Comparison of ENCODE assay signal across 21 mouse cellular contexts in the genomic region with DNA sequence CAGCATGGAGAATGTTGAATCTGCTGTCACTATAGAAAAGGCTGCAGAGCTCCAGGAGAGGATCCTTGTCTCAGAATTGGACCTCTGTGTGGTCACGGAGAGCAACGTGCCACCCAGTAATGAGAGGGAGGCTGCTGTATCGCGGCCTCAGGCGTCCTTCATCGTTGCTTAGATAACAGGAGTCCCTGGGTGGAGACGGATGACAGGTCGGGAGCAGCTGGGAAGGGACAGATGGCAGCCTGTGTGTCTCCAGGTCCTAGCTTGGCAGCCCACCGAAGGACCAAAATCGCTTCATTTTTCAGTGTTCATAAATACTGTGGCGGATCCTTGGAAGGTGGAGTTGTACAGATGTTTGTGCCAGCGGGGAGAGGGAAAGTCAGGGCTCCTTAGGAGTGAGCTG. TPM values are rescaled to one million over a fixed set of nuclear protein-coding genes. Genes with fewer than 3 reads are reported as not detected.
A peak's percentile ranks its signal among the peaks of the same experiment; 100 is the strongest.
DNase-seq lines count a peak whose midpoint lies in the region; ATAC-seq and TF ChIP-seq lines count a peak whose summit lies in the region.
"Had no signal": no experiment of that assay in that cellular context is flagged by ENCODE, and none has a peak within 500 bp of the region (broad histone marks: within the 10 kb centered on the region; RNA-seq: fewer than 3 reads in every experiment).

No protein-coding gene starts in this region.

- no peaks in the 10 kb centered on the region for H3K9me3 ChIP-seq in forebrain, embryonic 15.5 days
- H3K9me3 ChIP-seq in forebrain, embryonic 13.5 days (replicated peaks) = no peaks in the 10 kb centered on the region
- no peaks in the 10 kb centered on the region for H3K9me3 ChIP-seq in midbrain, embryonic 14.5 days (ENCODE audit: control insufficient read depth, low read length)
- H3K9me3 ChIP-seq in midbrain, embryonic 10.5 days (replicated peaks) = no peaks in the 10 kb centered on the region
- H3K9me3 ChIP-seq in kidney, embryonic 14.5 days (ENCODE audit: control insufficient read depth, low read length) = no peaks in the 10 kb centered on the region
- H3K9me3 ChIP-seq: embryonic facial prominence, embryonic 13.5 days; forebrain, embryonic 10.5 days; limb, embryonic 12.5 days had no signal

- no peaks in the 10 kb centered on the region for H3K27me3 ChIP-seq in forebrain, embryonic 15.5 days
- no peaks in the 10 kb centered on the region for H3K27me3 ChIP-seq in forebrain, embryonic 13.5 days
- no peaks in the 10 kb centered on the region for H3K27me3 ChIP-seq in midbrain, embryonic 14.5 days (ENCODE audit: control insufficient read depth, insufficient read depth, low read length)
- no peaks in the 10 kb centered on the region for H3K27me3 ChIP-seq in midbrain, embryonic 10.5 days (ENCODE audit: low read depth, poor library complexity, severe bottlenecking)
- H3K27me3 ChIP-seq in kidney, embryonic 14.5 days (ENCODE audit: control insufficient read depth, insufficient read depth, low read length) = no peaks in the 10 kb centered on the region
- H3K27me3 ChIP-seq: embryonic facial prominence, embryonic 13.5 days; limb, embryonic 12.5 days; Patski had no signal

- ATAC-seq in forebrain, embryonic 15.5 days (replicated peaks) = no peak
- ATAC-seq in forebrain, embryonic 13.5 days = no peak
- ATAC-seq in midbrain, embryonic 14.5 days (ENCODE audit: low FRiP score, low TSS enrichment) = no peak
- no peak for ATAC-seq in kidney, embryonic 14.5 days (ENCODE audit: low FRiP score, low TSS enrichment)
- ATAC-seq: Patski had no signal

- H3K4me2 ChIP-seq in forebrain, embryonic 15.5 days (replicated peaks) = no peak overlapping the region
- no peak overlapping the region for H3K4me2 ChIP-seq in forebrain, embryonic 13.5 days
- no peak overlapping the region for H3K4me2 ChIP-seq in midbrain, embryonic 14.5 days (ENCODE audit: low read length)
- H3K4me2 ChIP-seq in kidney, embryonic 14.5 days (replicated peaks; ENCODE audit: low read depth, low read length) = no peak overlapping the region
- H3K4me2 ChIP-seq: embryonic facial prominence, embryonic 13.5 days; limb, embryonic 12.5 days; midbrain, embryonic 11.5 days had no signal

- no peaks in the 10 kb centered on the region for H3K36me3 ChIP-seq in forebrain, embryonic 15.5 days
- H3K36me3 ChIP-seq in forebrain, embryonic 13.5 days (ENCODE audit: poor library complexity, severe bottlenecking) = peaks cover 22% of the 10 kb centered on the region; the same call in 1 of the 2 replicates
- H3K36me3 ChIP-seq in midbrain, embryonic 14.5 days (ENCODE audit: control insufficient read depth, insufficient read depth, low read length) = peaks cover 13% of the 10 kb centered on the region; the same call in 1 of the 2 replicates
- peaks cover 58% of the 10 kb centered on the region for H3K36me3 ChIP-seq in midbrain, embryonic 10.5 days
- peaks cover 24% of the 10 kb centered on the region; the same call in 1 of the 2 replicates for H3K36me3 ChIP-seq in kidney, embryonic 14.5 days (ENCODE audit: control insufficient read depth, insufficient read depth, low read length)

- 0 out of 2 replicates have a peak overlapping the region, but pooled peaks have one; percentile 2 for H3K27ac ChIP-seq in forebrain, embryonic 15.5 days (replicated peaks)
- no peak overlapping the region; the same call in none of the 2 replicates for H3K27ac ChIP-seq in forebrain, embryonic 13.5 days
- no peak overlapping the region for H3K27ac ChIP-seq in midbrain, embryonic 14.5 days (replicated peaks; ENCODE audit: low read depth, low read length)
- H3K27ac ChIP-seq in midbrain, embryonic 10.5 days (replicated peaks) = no peak overlapping the region
- no peak overlapping the region for H3K27ac ChIP-seq in kidney, embryonic 14.5 days (ENCODE audit: low read depth, low read length)
- H3K27ac ChIP-seq: embryonic facial prominence, embryonic 13.5 days; forebrain, embryonic 10.5 days; gastrocnemius, adult 2 months; heart, adult 2 months; left cerebral cortex, adult 2 months; limb, embryonic 12.5 days; liver, embryonic 14.5 days had no signal

- H3K4me3 ChIP-seq in forebrain, embryonic 15.5 days = no peak overlapping the region
- H3K4me3 ChIP-seq in forebrain, embryonic 13.5 days = no peak overlapping the region
- H3K4me3 ChIP-seq in midbrain, embryonic 14.5 days (replicated peaks; ENCODE audit: low read depth, low read length) = no peak overlapping the region
- H3K4me3 ChIP-seq in midbrain, embryonic 10.5 days = no peak overlapping the region
- H3K4me3 ChIP-seq in kidney, embryonic 14.5 days (ENCODE audit: low read length) = no peak overlapping the region
- no peak overlapping the region for H3K4me3 ChIP-seq in lung, adult 2 months (replicated peaks; ENCODE audit: extremely low read depth, low read depth, low read length)
- H3K4me3 ChIP-seq: embryonic facial prominence, embryonic 13.5 days; forebrain, embryonic 10.5 days; gastrocnemius, adult 2 months; heart, adult 2 months; left cerebral cortex, adult 2 months; limb, embryonic 12.5 days had no signal

- 0 out of 2 replicates have a peak, but pooled peaks cover 11% of the 10 kb centered on the region for H3K4me1 ChIP-seq in forebrain, embryonic 15.5 days
- no peaks in the 10 kb centered on the region for H3K4me1 ChIP-seq in forebrain, embryonic 13.5 days
- H3K4me1 ChIP-seq in midbrain, embryonic 14.5 days (ENCODE audit: control insufficient read depth, insufficient read depth, low read length) = no peaks in the 10 kb centered on the region
- H3K4me1 ChIP-seq in midbrain, embryonic 10.5 days = no peaks in the 10 kb centered on the region
- H3K4me1 ChIP-seq in kidney, embryonic 14.5 days (ENCODE audit: control insufficient read depth, insufficient read depth, low read length) = no peaks in the 10 kb centered on the region
- H3K4me1 ChIP-seq in lung, adult 2 months (ENCODE audit: control insufficient read depth, insufficient read depth, low read length) = no peaks in the 10 kb centered on the region
- H3K4me1 ChIP-seq: forebrain, embryonic 10.5 days had no signal

- H3K9ac ChIP-seq in forebrain, embryonic 15.5 days (replicated peaks) = no peak overlapping the region
- no peak overlapping the region for H3K9ac ChIP-seq in forebrain, embryonic 13.5 days
- H3K9ac ChIP-seq in midbrain, embryonic 14.5 days (replicated peaks; ENCODE audit: low read length) = no peak overlapping the region
- H3K9ac ChIP-seq in kidney, embryonic 14.5 days (ENCODE audit: low read depth, low read length) = no peak overlapping the region
- H3K9ac ChIP-seq: embryonic facial prominence, embryonic 13.5 days; limb, embryonic 12.5 days; liver, embryonic 14.5 days had no signal

- no peak for TF ChIP-seq CTCF in lung, adult 2 months (IDR thresholded peaks at IDR 0.05; ENCODE audit: insufficient read depth, low read length)

- WGBS in forebrain, embryonic 15.5 days = 70% methylated on average over 12 of the region's 12 CpGs
- WGBS in forebrain, embryonic 13.5 days = 82% methylated on average over 12 of the region's 12 CpGs
- WGBS in midbrain, embryonic 14.5 days = 62% methylated on average over 12 of the region's 12 CpGs
- WGBS in midbrain, embryonic 10.5 days = 87% methylated on average over 12 of the region's 12 CpGs
- WGBS in kidney, embryonic 14.5 days = 82% methylated on average over 12 of the region's 12 CpGs
- 73% methylated on average over 12 of the region's 12 CpGs for WGBS in lung, adult 2 months

- TF ChIP-seq POLR2A in lung, adult 2 months (IDR thresholded peaks at IDR 0.05; ENCODE audit: borderline replicate concordance, extremely low read depth, low read depth, low read length) = no peak

- peak; percentile 17 for DNase-seq in midbrain, embryonic 14.5 days
- no peak for DNase-seq in midbrain, embryonic 10.5 days (ENCODE audit: low spot score)
- peak; percentile 86 for DNase-seq in cerebellum, adult 9-11 months
- DNase-seq in mesoderm, embryonic 11.5 days (ENCODE audit: low read depth, low spot score) = peak; percentile 23
- DNase-seq in lung, adult 2 months = no peak
- DNase-seq: gastrocnemius, adult 2 months; heart, adult 2 months; kidney, adult 2 months; lung, postnatal 10 days; right cerebral cortex, postnatal 4 days; thymus, adult 18-20 months had no signal

RNA-seq across cellular contexts. Expression of a gene that starts 24.5 kb away (rescaled TPM):
- 39.8 and 46.6 TPM in 2 replicates for polyA plus RNA-seq in forebrain, embryonic 15.5 days (2015; fragmentation: Nextera tagmentation; extraction: Ambion mirVana)
- 44.9 and 49.2 TPM in 2 replicates for polyA plus RNA-seq in forebrain, embryonic 13.5 days (2015; fragmentation: Nextera tagmentation; extraction: Ambion mirVana)
- 36.5 and 38.2 TPM in 2 replicates for polyA plus RNA-seq in midbrain, embryonic 14.5 days (2014; fragmentation: Nextera tagmentation; extraction: Ambion mirVana)
- 73.9 and 79.9 TPM in 2 replicates for polyA plus RNA-seq in midbrain, embryonic 10.5 days (2016; fragmentation: Nextera tagmentation; extraction: Ambion mirVana)
- 53.6 and 70.3 TPM in 2 replicates for polyA plus RNA-seq in kidney, embryonic 14.5 days (2014; fragmentation: Nextera tagmentation; extraction: Ambion mirVana)
- polyA plus RNA-seq in lung, adult 2 months (2012; rRNA removed) = 7.4 and 9.5 TPM in 2 replicates

RNA-seq across cellular contexts. Expression of a gene that starts 24.6 kb away (rescaled TPM):
- polyA plus RNA-seq in forebrain, embryonic 15.5 days (2015; fragmentation: Nextera tagmentation; extraction: Ambion mirVana) = 51.3 and 56.3 TPM in 2 replicates
- 47.6 and 49.4 TPM in 2 replicates for polyA plus RNA-seq in forebrain, embryonic 13.5 days (2015; fragmentation: Nextera tagmentation; extraction: Ambion mirVana)
- polyA plus RNA-seq in midbrain, embryonic 14.5 days (2014; fragmentation: Nextera tagmentation; extraction: Ambion mirVana) = 57.3 and 62.2 TPM in 2 replicates
- 53.2 and 54.4 TPM in 2 replicates for polyA plus RNA-seq in midbrain, embryonic 10.5 days (2016; fragmentation: Nextera tagmentation; extraction: Ambion mirVana)
- 57.5 and 59.1 TPM in 2 replicates for polyA plus RNA-seq in kidney, embryonic 14.5 days (2014; fragmentation: Nextera tagmentation; extraction: Ambion mirVana)
- 9.3 and 10.8 TPM in 2 replicates for polyA plus RNA-seq in lung, adult 2 months (2012; rRNA removed)

Comparison
In these comparisons a context has a peak if more than half of its experiments do, and no peak if none do; other contexts are left out.
1. DNase-seq: peak in midbrain, embryonic 14.5 days (single experiment), cerebellum, adult 9-11 months (single experiment) and mesoderm, embryonic 11.5 days (single experiment); none in midbrain, embryonic 10.5 days (single experiment) and lung, adult 2 months (single experiment).